Mouse (Mus musculus): ENCODE measurements around the gene Adam19. TPM values are rescaled to one million over a fixed set of nuclear protein-coding genes. Genes with fewer than 3 reads are reported as not detected.

Gene Adam19
- polyA plus RNA-seq, 1 experiment from 2014 or later, result 12.0 TPM

- no peak overlapping the region for H3K9ac ChIP-seq (ENCODE audit: low read depth, low read length)
- H3K27me3 ChIP-seq (replicated peaks; ENCODE audit: control insufficient read depth, insufficient read depth, low read length), result no peaks in the 10 kb centered on the region
- WGBS, result 90% methylated on average over 10 of the region's 10 CpGs
- H3K4me3 ChIP-seq (ENCODE audit: low read length), result no peak overlapping the region
- H3K36me3 ChIP-seq (ENCODE audit: control insufficient read depth, insufficient read depth, low read length), result no peaks in the 10 kb centered on the region
- peaks cover 11% of the 10 kb centered on the region for H3K4me1 ChIP-seq (ENCODE audit: control insufficient read depth, insufficient read depth, low read length)
- no peak for ATAC-seq
- H3K27ac ChIP-seq (ENCODE audit: low read length), result peak overlapping the region; percentile 59
- H3K9me3 ChIP-seq (ENCODE audit: control insufficient read depth, low read length), result no peaks in the 10 kb centered on the region
- H3K4me2 ChIP-seq (ENCODE audit: low read depth, low read length), result no peak overlapping the region
Observed at GRCm38 (mm10) chr11:46090036-46090725, 34.4 kb downstream of the Adam19 start.

DNA sequence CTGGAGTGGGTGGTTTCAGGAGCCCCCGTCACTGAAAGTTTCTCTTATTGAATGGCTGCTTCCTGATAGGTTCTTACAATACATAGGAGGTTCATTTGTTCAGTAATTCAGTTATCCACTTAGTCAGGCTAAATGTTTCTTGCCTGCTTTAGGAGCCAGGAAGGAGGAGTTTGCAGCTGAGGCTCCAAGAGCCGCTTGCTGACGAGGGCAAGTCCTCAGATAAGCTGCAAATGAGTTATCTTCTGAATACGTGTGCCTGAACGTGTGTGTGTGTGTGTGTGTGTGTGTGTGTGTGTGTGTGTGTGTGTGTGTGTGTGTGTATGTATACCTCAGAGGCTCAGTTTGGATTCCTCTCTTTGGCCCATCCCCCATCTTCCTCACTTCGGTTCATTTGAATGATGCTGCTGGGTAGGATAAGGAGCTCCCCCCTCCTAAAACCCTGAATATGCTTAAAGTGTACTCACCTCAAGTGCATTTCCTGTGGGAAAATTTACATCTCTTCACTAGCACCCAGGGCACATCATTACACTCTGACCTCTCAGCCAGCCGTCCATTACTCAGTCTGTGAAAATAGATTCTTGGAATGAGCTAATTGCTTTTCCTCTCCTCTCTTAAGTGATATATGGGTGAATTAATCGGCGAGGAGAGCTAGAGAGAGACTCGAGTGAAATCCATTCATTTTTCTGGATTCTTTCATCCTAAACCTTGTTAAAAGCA is 35.3 kb downstream of the Adam19 start:
- no peaks in the 10 kb centered on the region for H3K9me3 ChIP-seq (ENCODE audit: control insufficient read depth, low read length)
- no peaks in the 10 kb centered on the region for H3K27me3 ChIP-seq (replicated peaks; ENCODE audit: control insufficient read depth, insufficient read depth, low read length)
- no peak overlapping the region for H3K4me2 ChIP-seq (ENCODE audit: low read depth, low read length)
- H3K27ac ChIP-seq (ENCODE audit: low read length), result peak overlapping the region; percentile 5
- 41% methylated on average over 10 of the region's 10 CpGs for WGBS
- no peak for ATAC-seq
- peaks cover 11% of the 10 kb centered on the region for H3K4me1 ChIP-seq (ENCODE audit: control insufficient read depth, insufficient read depth, low read length)
- H3K36me3 ChIP-seq (ENCODE audit: control insufficient read depth, insufficient read depth, low read length), result no peaks in the 10 kb centered on the region
- H3K9ac ChIP-seq (ENCODE audit: low read depth, low read length), result no peak overlapping the region
- H3K4me3 ChIP-seq (ENCODE audit: low read length), result no peak overlapping the region

- peak overlapping the region; percentile 4 for H3K27ac ChIP-seq (ENCODE audit: low read length)
- H3K36me3 ChIP-seq (ENCODE audit: control insufficient read depth, insufficient read depth, low read length), result no peaks in the 10 kb centered on the region
- 55% methylated on average over 4 of the region's 4 CpGs for WGBS
- no peaks in the 10 kb centered on the region for H3K9me3 ChIP-seq (ENCODE audit: control insufficient read depth, low read length)
- H3K4me1 ChIP-seq (ENCODE audit: control insufficient read depth, insufficient read depth, low read length), result peaks cover 11% of the 10 kb centered on the region
- H3K27me3 ChIP-seq (replicated peaks; ENCODE audit: control insufficient read depth, insufficient read depth, low read length), result no peaks in the 10 kb centered on the region
- H3K4me3 ChIP-seq (ENCODE audit: low read length), result no peak overlapping the region
- H3K4me2 ChIP-seq (ENCODE audit: low read depth, low read length), result no peak overlapping the region
- ATAC-seq, result no peak
- no peak overlapping the region for H3K9ac ChIP-seq (ENCODE audit: low read depth, low read length)
Observed at GRCm38 (mm10) chr11:46092121-46092520, 36.3 kb downstream of the Adam19 start.

GRCm38 (mm10) chr11:46095477-46096264 is 39.9 kb downstream of the Adam19 start:
- peak overlapping the region; percentile 31; the same call in 1 of the 2 replicates for H3K27ac ChIP-seq (ENCODE audit: low read length)
- no peak overlapping the region for H3K4me3 ChIP-seq (ENCODE audit: low read length)
- H3K27me3 ChIP-seq (replicated peaks; ENCODE audit: control insufficient read depth, insufficient read depth, low read length), result no peaks in the 10 kb centered on the region
- no peak overlapping the region for H3K9ac ChIP-seq (ENCODE audit: low read depth, low read length)
- 71% methylated on average over 9 of the region's 9 CpGs for WGBS
- peaks cover 8% of the 10 kb centered on the region for H3K4me1 ChIP-seq (ENCODE audit: control insufficient read depth, insufficient read depth, low read length)
- H3K4me2 ChIP-seq (ENCODE audit: low read depth, low read length), result no peak overlapping the region
- H3K9me3 ChIP-seq (ENCODE audit: control insufficient read depth, low read length), result no peaks in the 10 kb centered on the region
- H3K36me3 ChIP-seq (ENCODE audit: control insufficient read depth, insufficient read depth, low read length), result no peaks in the 10 kb centered on the region
- 0 out of 2 replicates have a peak, but pooled peaks have one; percentile 56 for ATAC-seq

DNA sequence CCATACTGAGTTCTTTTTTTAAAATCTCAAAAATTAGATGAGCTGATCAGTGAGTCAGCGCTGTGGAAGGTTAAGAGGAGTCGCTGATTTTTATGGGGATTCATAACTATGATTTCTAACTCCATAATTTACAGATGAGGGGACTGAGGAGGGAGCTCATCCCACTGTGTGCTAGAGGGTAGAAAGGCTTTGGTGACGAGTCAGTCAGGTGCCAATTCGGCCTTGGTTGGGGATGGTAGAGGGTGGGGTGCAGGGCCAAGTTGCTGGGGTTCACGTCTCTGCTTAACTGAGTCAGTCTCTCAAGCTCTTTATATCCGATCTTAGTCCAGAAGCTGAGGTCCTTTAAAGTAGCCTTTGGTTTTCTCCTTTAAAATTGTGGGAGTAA is 40.5 kb downstream of the Adam19 start:
- no peaks in the 10 kb centered on the region for H3K9me3 ChIP-seq (ENCODE audit: control insufficient read depth, low read length)
- H3K9ac ChIP-seq (ENCODE audit: low read depth, low read length), result no peak overlapping the region
- no peak for ATAC-seq
- peaks cover 8% of the 10 kb centered on the region; the same call in 1 of the 2 replicates for H3K4me1 ChIP-seq (ENCODE audit: control insufficient read depth, insufficient read depth, low read length)
- 93% methylated on average over 6 of the region's 6 CpGs for WGBS
- no peaks in the 10 kb centered on the region for H3K36me3 ChIP-seq (ENCODE audit: control insufficient read depth, insufficient read depth, low read length)
- no peak overlapping the region for H3K27ac ChIP-seq (ENCODE audit: low read length)
- H3K4me3 ChIP-seq (ENCODE audit: low read length), result no peak overlapping the region
- no peak overlapping the region for H3K4me2 ChIP-seq (ENCODE audit: low read depth, low read length)
- no peaks in the 10 kb centered on the region for H3K27me3 ChIP-seq (replicated peaks; ENCODE audit: control insufficient read depth, insufficient read depth, low read length)

DNA sequence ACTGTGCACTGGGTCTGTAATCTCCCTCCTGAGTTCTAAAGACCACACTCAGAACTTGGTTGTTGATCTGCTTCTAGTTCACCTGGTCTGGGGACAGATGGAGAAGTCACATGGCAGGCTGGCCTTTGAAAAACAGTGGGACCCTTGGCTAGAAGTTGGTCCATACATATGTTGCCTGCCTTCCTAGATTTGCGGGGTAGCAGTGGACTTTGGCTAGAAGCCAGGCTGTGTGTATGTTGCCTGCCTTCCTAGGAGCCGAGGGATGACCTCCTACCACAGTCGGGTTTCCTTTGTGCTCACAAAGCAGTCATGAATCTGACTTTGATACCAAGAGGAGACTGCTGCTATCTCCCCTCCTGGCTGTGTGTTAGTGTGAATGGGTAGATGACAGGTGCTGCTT is 41.3 kb downstream of the Adam19 start:
- no peak for ATAC-seq
- H3K27ac ChIP-seq (ENCODE audit: low read length), result no peak overlapping the region
- no peak overlapping the region for H3K4me3 ChIP-seq (ENCODE audit: low read length)
- H3K36me3 ChIP-seq (ENCODE audit: control insufficient read depth, insufficient read depth, low read length), result no peaks in the 10 kb centered on the region
- H3K4me1 ChIP-seq (ENCODE audit: control insufficient read depth, insufficient read depth, low read length), result 0 out of 2 replicates have a peak, but pooled peaks cover 2% of the 10 kb centered on the region
- H3K4me2 ChIP-seq (ENCODE audit: low read depth, low read length), result no peak overlapping the region
- no peaks in the 10 kb centered on the region for H3K9me3 ChIP-seq (ENCODE audit: control insufficient read depth, low read length)
- 81% methylated on average over 3 of the region's 3 CpGs for WGBS
- H3K9ac ChIP-seq (ENCODE audit: low read depth, low read length), result no peak overlapping the region
- H3K27me3 ChIP-seq (replicated peaks; ENCODE audit: control insufficient read depth, insufficient read depth, low read length), result no peaks in the 10 kb centered on the region

DNA sequence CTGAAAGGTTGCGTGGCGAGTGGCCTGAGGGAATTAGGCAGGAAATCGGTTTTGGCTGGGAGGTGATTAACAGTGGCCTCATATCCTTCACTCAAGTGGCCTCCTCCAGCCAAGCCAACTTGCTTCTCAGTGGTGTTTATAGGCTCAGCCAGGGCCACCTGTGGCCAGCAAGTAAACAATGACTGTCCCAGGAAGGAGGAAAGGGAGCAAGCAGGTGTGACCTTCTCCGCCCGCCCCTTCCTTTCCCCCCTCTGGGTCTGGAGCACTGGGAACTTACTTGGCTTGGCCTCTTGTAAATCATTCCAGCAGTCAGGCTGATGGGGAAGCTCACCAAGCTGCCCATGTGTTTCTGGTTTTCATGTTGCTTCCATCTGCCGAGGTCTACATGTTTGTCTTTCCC is 46.3 kb downstream of the Adam19 start:
- Histone ChIP-seq H3K9ac (ENCODE audit: low read depth, low read length) (no peak overlapping the region), H3K9me3 (ENCODE audit: control insufficient read depth, low read length) (no peaks in the 10 kb centered on the region)

GRCm38 (mm10) chr11:46107046-46107445 is 51.3 kb downstream of the Adam19 start:
- H3K9me3 ChIP-seq (ENCODE audit: control insufficient read depth, low read length), result no peaks in the 10 kb centered on the region
- no peak overlapping the region for H3K27ac ChIP-seq (ENCODE audit: low read length)
- no peak for ATAC-seq
- H3K27me3 ChIP-seq (replicated peaks; ENCODE audit: control insufficient read depth, insufficient read depth, low read length), result no peaks in the 10 kb centered on the region
- H3K4me1 ChIP-seq (ENCODE audit: control insufficient read depth, insufficient read depth, low read length), result no peaks in the 10 kb centered on the region
- H3K4me3 ChIP-seq (ENCODE audit: low read length), result no peak overlapping the region
- no peak overlapping the region for H3K4me2 ChIP-seq (ENCODE audit: low read depth, low read length)
- H3K36me3 ChIP-seq (ENCODE audit: control insufficient read depth, insufficient read depth, low read length), result no peaks in the 10 kb centered on the region
- no peak overlapping the region for H3K9ac ChIP-seq (ENCODE audit: low read depth, low read length)
- WGBS, result 89% methylated on average over 1 of the region's 1 CpGs

More for the DNA sequence above, 46.3 kb downstream of the Adam19 start:
- Histone ChIP-seq H3K4me1 (ENCODE audit: control insufficient read depth, insufficient read depth, low read length) (no peaks in the 10 kb centered on the region), H3K4me3 (ENCODE audit: low read length) (no peak overlapping the region), H3K27me3 (replicated peaks; ENCODE audit: control insufficient read depth, insufficient read depth, low read length) (no peaks in the 10 kb centered on the region), H3K27ac (ENCODE audit: low read length) (no peak overlapping the region), H3K36me3 (ENCODE audit: control insufficient read depth, insufficient read depth, low read length) (no peaks in the 10 kb centered on the region), H3K4me2 (ENCODE audit: low read depth, low read length) (no peak overlapping the region)
- 68% methylated on average over 6 of the region's 6 CpGs for WGBS
- no peak for ATAC-seq

DNA sequence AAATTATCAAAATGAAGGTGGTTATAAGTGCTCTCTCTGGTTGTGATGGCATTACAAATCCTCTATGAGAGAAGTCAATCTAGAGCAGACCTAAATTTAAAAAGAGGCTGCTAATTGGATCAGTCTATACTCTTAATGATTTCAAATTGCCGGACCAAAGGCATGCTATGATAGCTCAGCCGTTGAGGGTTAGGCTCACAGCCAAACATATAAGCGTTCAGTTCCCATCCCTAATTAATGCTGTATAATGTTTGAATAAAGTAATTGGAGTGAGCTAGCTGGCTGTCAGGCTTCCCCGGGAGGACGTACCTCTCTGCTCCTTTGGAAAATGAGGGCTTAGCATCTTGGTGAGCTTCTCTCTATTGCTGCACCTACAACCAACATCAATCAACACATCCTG is 53.4 kb downstream of the Adam19 start:
- Histone ChIP-seq H3K4me2 (ENCODE audit: low read depth, low read length) (no peak overlapping the region), H3K4me1 (ENCODE audit: control insufficient read depth, insufficient read depth, low read length) (no peaks in the 10 kb centered on the region), H3K9me3 (ENCODE audit: control insufficient read depth, low read length) (no peaks in the 10 kb centered on the region), H3K27ac (ENCODE audit: low read length) (no peak overlapping the region), H3K36me3 (ENCODE audit: control insufficient read depth, insufficient read depth, low read length) (no peaks in the 10 kb centered on the region), H3K4me3 (ENCODE audit: low read length) (no peak overlapping the region), H3K9ac (ENCODE audit: low read depth, low read length) (no peak overlapping the region), H3K27me3 (replicated peaks; ENCODE audit: control insufficient read depth, insufficient read depth, low read length) (no peaks in the 10 kb centered on the region)
- WGBS, result 80% methylated on average over 5 of the region's 5 CpGs
- ATAC-seq, result no peak

All from intestine, embryonic 16.5 days (tissue).